Mouse (Mus musculus) WW6 (cell line): ENCODE data around the gene Sgce.
"Not testable (repeated sequence)": the region's sequence is repeated elsewhere in the genome, so short reads cannot be mapped to it uniquely, and the experiment has no call there.

Experiments
- DNase-seq: peaks from one replicate; pipeline ENCODE4 v3.0.0-alpha.2; 2013; ENCODE audit warnings: low read depth, low spot score

Sgce gene

DNA sequence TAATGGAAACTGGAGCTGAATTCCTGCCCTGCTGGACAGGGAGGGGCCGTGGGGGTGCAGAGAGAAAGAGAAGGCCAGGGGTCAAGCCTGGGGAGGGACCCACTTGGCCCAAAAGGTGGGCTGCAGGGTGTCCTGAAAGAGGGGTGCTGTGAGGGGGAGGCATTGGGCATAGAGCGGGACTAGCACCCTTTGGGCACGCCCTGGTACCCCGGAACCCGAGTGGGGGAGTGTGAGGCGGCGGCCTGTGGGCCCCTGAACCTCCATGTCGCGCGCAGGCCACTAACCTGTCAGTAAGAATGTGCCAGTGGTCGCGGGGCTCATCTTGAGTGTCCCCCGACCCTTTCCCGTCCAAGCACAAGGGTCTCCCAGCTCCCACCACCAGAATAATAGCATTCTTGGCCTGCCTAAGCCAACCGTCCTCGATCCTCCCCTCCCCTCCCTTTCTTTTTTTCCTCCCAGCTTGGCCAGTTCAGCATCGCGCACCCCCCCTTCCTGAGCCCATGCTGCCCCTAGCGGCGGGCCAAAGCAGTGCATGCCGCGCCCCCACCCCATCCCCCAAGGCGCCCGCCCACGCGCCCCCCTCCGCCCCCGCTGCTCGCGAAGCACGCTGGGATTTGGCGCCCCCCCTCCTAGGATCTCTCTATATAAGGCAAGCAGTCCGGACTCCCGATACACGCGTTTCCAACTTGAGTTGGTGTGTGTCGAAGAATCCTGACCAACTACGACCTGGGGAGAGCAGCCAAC, at the start of gene Sgce, which contains the start of gene Peg10:
TSS of gene Sgce (minus strand) at position 512 of the 744 bp plus-strand sequence.
TSS of gene Peg10 (plus strand) at position 611 of the 744 bp plus-strand sequence.
- no peak for DNase-seq

DNA sequence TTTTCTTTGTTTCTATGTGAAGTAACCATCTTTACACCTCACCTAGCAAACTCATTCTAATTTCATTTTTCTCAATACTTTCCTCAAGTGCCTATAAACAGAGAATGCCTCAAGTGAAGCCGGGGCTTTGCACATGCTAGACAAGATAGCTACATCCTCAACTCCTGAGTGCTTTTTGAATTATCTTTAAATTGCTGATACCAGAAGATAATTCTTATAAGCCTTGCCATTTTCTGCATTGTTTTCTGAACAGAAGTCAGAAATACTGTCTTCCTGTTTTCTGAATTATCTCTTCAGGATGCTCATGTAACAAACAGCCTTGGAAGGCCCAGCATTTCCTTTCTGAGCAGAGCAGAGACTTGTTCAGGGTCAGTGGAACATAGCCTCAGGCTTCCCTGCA, 49.3 kb upstream of the Sgce start:
- no peak for DNase-seq

GRCm38 (mm10) chr6:4762252-4762651, 15.2 kb upstream of the Sgce start:
- DNase-seq, result no peak

DNA sequence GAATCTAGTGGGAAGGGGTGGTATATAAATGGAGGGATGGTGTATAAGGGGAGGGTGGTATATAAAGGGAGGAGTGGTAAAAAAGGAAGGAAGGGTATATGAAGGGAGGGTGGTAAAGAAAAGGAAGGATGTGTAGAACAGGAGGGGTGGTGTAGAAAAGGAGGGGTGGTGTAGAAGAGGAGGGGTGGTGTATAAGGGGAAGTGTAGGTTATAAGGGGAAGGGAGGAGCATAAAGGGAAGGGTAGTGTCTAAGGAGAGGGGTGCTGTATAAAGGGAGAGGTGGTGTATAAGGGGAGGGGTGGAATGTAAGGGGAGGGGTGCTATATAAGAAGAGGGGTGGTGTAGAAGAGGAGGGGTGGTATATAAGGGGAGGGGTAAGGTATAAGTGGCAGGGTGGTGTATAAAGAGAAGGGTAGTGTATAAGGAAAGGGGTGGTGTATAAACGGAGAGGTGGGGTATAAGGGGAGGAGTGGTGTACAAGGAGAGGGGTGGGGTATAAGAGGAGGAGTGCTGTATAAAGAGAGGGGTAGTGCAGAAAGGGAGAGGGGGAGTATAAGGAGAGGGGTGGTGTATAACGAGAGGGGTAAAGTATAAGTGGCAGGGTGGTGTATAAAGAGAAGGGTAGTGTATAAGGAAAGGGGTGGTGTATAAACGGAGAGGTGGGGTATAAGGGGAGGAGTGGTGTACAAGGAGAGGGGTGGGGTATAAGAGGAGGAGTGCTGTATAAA, 14.6 kb upstream of the Sgce start:
- not testable (repeated sequence) for DNase-seq

GRCm38 (mm10) chr6:4754886-4755285, 7.9 kb upstream of the Sgce start:
- DNase-seq, result no peak

DNA sequence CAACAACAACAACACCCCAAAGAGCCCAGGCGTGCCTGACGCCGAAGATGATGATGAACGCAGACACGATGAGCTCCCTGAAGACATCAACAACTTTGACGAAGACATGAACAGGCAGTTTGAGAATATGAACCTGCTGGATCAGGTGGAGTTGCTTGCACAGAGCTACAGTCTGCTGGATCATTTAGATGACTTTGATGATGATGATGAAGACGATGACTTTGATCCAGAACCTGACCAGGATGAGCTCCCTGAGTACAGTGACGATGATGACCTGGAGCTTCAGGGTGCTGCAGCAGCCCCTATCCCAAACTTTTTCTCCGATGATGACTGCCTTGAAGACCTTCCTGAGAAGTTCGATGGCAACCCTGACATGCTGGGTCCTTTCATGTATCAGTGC, 7.3 kb upstream of the Sgce start:
- no peak for DNase-seq

DNA sequence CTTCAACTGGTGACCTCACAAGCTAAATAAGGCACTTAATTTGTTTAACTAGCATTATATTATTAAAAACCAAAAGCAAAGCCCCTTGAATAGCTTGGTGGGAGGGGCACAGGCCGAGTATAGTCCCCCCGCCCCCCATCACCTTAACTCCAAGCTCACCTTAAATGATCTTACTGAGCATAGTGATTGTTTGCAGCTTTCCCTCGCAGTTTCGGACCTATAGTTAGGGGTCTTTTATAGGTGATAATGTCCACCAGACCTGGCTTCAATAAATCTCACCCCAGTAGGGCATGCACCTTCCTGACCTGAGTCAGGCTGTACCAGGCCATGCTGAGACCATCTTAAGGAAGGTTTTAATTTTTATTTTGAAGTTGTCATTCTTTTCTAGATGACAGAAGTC, 4.3 kb upstream of the Sgce start:
- DNase-seq, result no peak

- DNase-seq, result peak; percentile 81
These were observed 2.1 kb upstream of the Sgce start for GRCm38 (mm10) chr6:4749091-4749490.

DNA sequence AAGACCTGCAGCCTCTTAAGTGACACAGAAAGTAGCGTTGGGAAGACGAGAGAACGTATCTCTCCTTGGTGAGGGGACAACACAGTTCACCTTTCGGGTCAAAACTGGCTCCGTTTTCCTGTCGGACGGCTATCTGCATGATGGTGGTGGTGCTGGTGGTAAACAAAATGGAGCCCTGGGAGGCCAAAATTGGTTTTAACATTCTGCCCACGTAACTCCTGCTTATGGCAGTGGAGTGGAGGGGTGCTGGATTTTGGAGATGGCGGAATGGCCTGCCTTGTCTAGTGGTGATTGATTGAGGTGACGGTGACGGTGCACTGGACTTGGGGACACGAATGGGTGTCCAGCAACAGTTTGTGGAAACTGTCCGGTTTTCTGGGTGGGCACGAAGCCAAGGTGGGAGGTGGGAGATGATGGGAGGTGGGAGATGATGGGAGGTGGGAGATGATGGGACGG, 1.5 kb upstream of the Sgce start:
- no peak for DNase-seq

DNA sequence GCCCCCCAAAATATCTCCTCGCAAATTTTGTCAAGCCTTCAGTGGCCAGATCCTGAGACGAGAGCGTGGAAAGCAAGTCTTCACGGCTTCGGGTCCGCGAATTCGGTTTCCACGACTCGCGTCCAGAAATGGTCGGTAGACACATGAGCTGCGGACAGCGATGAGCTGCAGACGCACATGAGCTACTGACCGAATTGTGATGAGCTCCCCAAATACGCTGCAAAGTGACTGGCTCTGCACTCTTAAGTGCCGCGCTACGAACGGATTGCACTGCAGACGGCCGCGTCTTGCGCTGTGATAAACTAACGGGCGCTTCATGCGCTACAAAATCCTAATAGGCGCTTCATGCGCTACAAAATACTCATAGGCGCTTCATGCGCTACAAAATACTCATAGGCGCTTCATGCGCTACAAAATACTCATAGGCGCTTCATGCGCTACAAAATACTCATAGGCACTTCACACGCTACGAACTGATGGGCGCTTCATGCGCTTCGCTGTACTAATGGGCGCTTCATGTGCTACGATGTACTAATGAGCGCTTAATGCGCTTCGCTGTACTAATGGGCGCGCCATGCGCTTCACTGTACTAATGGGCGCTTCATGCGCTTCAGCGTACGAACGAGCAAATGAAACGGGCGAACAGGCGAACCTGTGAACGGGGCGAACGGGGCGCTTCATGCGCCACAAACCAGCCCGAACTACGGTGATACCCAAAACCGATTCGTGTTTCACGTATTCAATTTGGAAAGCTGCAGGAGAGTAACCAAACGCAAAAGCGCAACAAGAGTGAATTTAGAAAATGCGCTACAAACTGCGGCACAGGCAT, 884 bp upstream of the Sgce start:
- DNase-seq, result no peak

DNA sequence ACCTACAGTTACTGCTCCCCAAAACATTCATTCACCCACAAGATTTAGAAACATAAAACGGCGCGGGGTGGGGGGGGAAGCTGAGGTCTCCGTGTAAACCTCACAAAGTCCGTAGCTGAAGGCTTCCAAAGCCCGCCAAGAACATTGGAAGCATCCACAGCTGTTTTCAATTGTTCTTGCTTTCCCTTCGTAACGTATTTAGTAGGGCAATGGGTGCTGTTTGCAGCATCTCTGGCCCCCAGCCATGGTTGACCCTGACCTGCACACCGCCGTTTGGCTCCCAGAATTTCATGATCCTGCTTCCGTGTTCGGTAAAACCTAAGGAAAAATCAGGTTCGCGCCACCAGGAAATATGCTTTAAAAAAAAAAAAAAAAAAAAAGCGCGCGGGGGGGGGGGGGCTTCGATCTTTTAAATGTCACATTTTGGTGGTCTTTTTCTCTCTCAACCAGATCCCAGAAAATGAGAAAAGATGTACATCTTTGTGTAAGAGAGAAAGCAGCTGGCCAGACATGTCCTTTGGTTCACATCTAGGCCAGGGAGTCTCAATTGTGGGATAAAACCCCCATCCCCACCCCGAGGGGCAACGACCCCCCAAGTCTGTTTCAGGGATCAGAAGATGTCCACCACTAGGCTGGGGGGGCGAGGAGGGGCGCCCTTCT, 841 bp downstream of the Sgce start:
- DNase-seq, result no peak

DNA sequence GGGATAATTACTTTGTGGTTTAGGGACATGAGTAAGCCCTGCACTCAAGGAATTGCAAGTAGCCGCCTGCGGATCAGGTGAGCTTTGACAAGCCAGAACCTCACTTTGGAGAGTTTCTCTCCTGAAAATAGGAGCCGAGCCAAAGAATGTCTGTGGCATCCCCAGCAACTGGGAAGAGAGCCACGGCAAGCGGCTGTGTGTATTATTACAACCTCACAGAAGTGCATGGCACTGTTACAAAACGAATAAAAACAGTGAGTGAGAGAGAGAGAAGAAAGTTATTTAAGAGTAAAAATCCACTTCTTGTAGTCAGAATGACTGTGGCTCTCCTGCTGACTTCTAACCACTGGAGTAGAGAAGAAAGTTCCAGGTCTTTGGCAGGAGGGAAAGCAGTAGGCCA, 6.5 kb downstream of the Sgce start:
- no peak for DNase-seq

DNA sequence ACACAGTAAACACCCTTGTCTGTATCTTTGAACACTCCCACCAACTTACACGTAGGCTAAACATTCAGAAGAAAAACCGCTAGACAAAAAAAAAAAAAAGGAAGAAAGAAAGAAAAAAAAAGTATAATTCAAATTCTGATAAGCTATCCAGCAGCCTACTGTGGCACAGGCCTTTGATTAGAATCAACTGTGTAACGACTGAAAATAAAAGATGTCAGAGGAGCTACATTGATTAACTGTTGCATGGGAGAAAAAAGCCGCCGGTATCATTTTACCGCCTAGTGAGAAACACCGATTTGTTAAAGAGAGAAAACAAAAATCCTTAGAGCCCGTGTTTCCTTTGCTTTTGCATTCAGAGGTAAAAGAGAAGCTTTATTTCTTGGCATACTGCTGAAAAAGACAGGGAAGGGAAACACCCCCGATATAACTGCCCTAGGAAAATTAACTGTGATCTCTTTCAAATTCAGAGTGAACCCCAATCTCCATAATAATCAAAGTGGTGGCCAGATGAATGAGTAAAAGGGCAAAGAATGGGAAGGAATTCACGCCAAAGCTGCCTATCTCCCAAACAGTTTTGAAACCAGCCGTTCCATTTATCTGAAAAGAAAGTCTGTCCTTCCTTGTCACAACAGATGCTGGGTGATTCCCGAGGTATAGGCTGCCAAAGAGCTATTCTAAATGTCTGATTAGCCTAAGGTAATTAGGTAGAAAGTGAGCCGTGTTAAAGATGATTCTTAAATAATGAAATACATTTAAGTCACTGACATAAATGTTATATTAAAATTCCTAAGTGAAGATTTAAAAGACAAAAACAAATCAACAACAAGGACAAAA, 7.3 kb downstream of the Sgce start:
- no peak for DNase-seq

DNA sequence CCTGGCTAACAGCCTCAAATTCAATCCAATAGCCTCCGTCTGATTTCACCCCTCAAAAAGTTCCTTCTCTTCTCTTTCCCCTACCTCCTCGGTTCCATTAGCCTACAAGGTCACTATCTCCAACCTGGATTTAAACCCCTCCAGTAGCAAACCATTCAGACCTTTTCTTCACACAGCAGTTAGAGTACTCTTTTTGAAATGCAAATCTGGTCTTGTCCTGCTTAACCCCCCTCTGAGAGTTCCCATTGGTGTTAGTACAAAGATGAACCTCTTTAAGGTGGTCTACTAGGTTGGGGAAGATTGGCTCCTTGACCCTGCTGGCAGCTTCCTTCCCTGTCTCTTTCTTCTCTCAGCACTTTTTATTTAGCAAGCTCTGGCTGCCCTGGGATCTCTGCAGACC, 8.3 kb downstream of the Sgce start:
- DNase-seq, result no peak

DNA sequence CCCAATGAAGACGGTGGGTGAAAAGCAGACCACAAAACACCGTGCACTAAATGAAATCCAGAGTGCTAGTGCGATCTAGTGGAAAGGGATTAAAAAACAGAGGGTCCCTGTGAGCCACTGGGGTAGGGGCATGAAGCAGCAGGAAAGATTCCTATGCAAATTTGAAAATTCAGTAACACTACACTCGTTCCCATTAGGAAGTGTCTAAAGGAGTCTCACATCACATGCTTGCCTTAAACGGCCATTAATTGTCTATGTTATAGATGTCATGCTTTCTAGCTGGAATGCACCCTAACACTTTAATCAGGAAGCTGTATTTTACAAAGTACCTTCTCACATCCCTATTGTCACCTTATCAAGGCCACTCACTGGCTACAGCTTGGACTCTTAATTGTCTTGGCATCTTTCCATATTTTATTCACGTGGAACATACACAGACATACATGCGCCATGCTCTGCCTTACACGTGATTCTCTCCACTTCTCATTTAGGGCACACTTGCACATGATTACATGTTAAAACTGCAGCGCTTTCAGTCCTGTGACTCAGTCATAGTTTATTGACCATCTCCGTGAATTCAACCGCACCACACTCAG, 8.9 kb downstream of the Sgce start:
- no peak for DNase-seq

GRCm38 (mm10) chr6:4736372-4736771, 10.6 kb downstream of the Sgce start:
- no peak for DNase-seq

DNA sequence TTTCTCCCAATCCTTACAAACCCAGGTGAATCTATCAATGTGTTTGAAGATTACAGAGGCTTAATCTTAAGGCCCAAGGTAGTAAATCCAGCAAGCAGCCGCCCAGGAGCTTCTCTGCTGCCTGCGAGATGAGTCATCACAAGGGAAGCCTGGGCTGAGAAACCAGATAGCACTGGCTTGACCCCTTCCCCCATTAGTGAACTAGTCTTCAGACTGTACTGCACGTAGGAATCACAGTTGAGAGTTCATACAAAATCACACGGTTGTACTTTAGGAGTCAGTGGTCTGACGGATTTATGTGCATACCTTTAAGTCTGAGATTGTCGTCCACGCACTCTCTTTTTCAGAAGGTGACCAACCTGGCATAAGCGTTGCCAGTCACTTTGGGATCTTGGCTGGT, 13.8 kb downstream of the Sgce start:
- no peak for DNase-seq

DNA sequence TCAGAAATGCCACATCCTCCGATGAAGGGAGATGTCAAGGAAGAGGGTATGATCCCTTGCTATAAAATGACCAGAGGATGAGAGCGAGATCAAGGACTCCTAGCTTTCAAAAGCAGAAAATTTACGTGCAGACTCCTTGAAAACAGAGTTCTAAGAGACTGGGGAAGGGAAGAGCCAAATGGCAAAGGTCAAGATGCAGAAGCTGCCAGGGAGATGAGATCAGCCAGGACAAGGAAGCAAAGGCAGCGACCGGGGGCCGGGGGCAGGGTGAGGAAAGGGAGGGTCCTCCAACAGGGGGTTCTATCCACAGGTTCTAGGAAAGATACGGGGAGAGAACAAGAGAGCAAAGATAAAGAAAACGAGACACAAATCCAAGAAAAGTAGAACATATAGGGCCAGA, 15.3 kb downstream of the Sgce start:
- DNase-seq, result no peak

GRCm38 (mm10) chr6:4728305-4728704, 18.7 kb downstream of the Sgce start:
- DNase-seq, result no peak

DNA sequence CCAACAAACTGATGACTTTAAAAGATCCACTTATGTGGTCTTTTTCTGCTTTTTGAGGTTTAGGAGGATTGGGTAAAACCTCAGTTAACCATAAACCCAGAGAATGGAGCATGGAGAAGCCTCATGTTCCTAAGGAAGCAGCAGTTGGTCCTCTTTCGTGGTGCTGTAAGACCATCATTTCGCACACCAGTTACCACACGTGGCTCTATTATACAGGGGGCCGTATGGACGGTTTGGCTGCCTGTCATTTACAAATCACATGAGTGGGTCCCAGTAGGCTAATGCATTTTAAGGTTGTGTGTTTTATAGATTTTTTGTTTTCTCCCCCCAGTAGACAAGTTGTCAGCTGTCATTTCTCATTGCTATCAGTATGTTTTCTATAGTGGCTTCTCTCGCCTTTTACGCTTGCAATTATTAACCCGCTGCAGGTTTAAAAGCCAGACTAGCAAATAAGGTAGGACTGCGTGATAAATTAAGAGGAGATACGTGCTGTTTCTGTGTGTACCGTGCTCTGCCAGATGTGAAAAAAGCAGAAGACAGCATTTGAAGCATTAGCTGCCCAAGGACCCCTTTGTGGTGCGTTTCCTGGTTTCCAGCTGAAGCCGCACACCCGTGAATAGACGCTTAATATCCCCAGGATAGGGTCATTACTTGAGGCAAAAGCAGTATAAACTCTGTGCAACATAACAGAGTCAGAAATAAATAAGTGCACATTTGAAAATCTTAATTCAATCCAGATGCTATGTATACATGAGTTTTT, 22.8 kb downstream of the Sgce start:
- DNase-seq, result no peak
